Mouse (Mus musculus) C2C12 (cell line): ENCODE data around the gene Lmln. TPM values are rescaled to one million over a fixed set of nuclear protein-coding genes. Genes with fewer than 3 reads are reported as not detected.

Source experiments
- H3K27me3 ChIP-seq: one replicate; pipeline ENCODE4 v1.6.1; 2011; ENCODE audit not compliant: control insufficient read depth, insufficient read depth, insufficient read length
- H3K36me3 ChIP-seq: one replicate; pipeline ENCODE4 v1.6.1; 2011; ENCODE audit not compliant: control insufficient read depth, insufficient read depth
- H3K4me3 ChIP-seq: one replicate; pipeline ENCODE4 v1.5.1; 2011; ENCODE audit warnings: mild to moderate bottlenecking, control low read depth; ENCODE audit not compliant: poor library complexity, insufficient read depth, severe bottlenecking
- H3K79me2 ChIP-seq: one replicate; pipeline ENCODE4 v1.6.1; 2011; ENCODE audit not compliant: control insufficient read depth, insufficient read depth
- H3K79me3 ChIP-seq: one replicate; pipeline ENCODE4 v1.6.1; 2011; ENCODE audit warnings: low read depth, control low read depth
- H3ac ChIP-seq: one replicate; pipeline ENCODE3; 2011; ENCODE audit warnings: low read depth; ENCODE audit not compliant: control insufficient read depth, insufficient read length
- CEBPB ChIP-seq: IDR thresholded peaks from one replicate; pipeline ENCODE4 v1.6.1; 2011; ENCODE audit warnings: low read depth, mild to moderate bottlenecking, control low read depth, moderate library complexity
- CTCF ChIP-seq: IDR thresholded peaks from one replicate; pipeline ENCODE4 v1.5.1; 2011; ENCODE audit not compliant: control insufficient read depth, insufficient read depth, insufficient read length
- FOSL1 ChIP-seq: IDR thresholded peaks from one replicate; pipeline ENCODE4 v1.8.0; 2011; ENCODE audit warnings: mild to moderate bottlenecking, low read length; ENCODE audit not compliant: poor library complexity, insufficient read depth, severe bottlenecking
- MAX ChIP-seq: IDR thresholded peaks from one replicate; pipeline ENCODE4 v1.6.1; 2011; ENCODE audit warnings: mild to moderate bottlenecking, control low read depth
- MYOD1 ChIP-seq: IDR thresholded peaks from one replicate; pipeline ENCODE4 v1.6.1; 2011; ENCODE audit warnings: low read depth; ENCODE audit not compliant: control insufficient read depth, insufficient read length
- MYOG ChIP-seq: IDR thresholded peaks from one replicate; pipeline ENCODE4 v1.6.1; 2011; ENCODE audit not compliant: control insufficient read depth, insufficient read length; ENCODE audit errors: extremely low read depth
- USF1 ChIP-seq: IDR thresholded peaks from one replicate; pipeline ENCODE4 v1.6.1; 2011; ENCODE audit warnings: low read depth, mild to moderate bottlenecking, control low read depth, moderate library complexity
- long read RNA-seq, 2 experiments: library from polyadenylated mRNA; unstranded; transcript quantifications; one replicate each; pipeline ENCODE4 v2.0.0; 2019 to 2020
- polyA plus RNA-seq: library from polyadenylated mRNA; unstranded; fragments of >200 nt; fragmentation: generic; extraction: Trizol; gene quantifications from one replicate; pipeline ENCODE4 v1.2.1, GENCODE M21; 2012; ENCODE audit warnings: missing spikeins

The Lmln gene
- polyA plus RNA-seq: 1.2 TPM
- long read RNA-seq, experiment 1: 0 reads
- long read RNA-seq, experiment 2, full-length matches to known transcripts: 15 of 18 reads
- long read RNA-seq, experiment 2, partial matches to known transcripts: 0 of 18 reads
- long read RNA-seq, experiment 2, other reads (novel, unspliced or antisense): 3 of 18 reads

GRCm38 (mm10) chr16:33062024-33062681 lies at the start of gene Lmln:
Gene Lmln, plus strand, starts transcription at chr16:33062521.
- H3ac ChIP-seq: peak within 1 kb of the TSS; percentile 66
- H3K27me3 ChIP-seq: no peaks in the 10 kb centered on the region
- peak within 1 kb of the TSS; percentile 48 for H3K4me3 ChIP-seq
- TF ChIP-seq MAX: peak; percentile 60
- TF ChIP-seq USF1: peak; percentile 82
- no peak for TF ChIP-seq CTCF
- H3K79me2 ChIP-seq: peaks cover 33% of the 10 kb centered on the region
- peaks cover 26% of the 10 kb centered on the region for H3K79me3 ChIP-seq
- peaks cover 39% of the 10 kb centered on the region for H3K36me3 ChIP-seq

GRCm38 (mm10) chr16:33013801-33014200 lies 48.5 kb upstream of the Lmln start:
- Histone ChIP-seq H3K4me3 (no peak overlapping the region), H3K79me2 (no peaks in the 10 kb centered on the region), H3K36me3 (peaks cover 41% of the 10 kb centered on the region), H3K27me3 (no peaks in the 10 kb centered on the region), H3ac (no peak overlapping the region), H3K79me3 (no peaks in the 10 kb centered on the region)
- no peak for TF ChIP-seq MAX
- TF ChIP-seq MYOG: no peak
- TF ChIP-seq MYOD1: no peak
- no peak for TF ChIP-seq FOSL1
- TF ChIP-seq CEBPB: no peak
- TF ChIP-seq USF1: no peak
- no peak for TF ChIP-seq CTCF

- no peaks in the 10 kb centered on the region for H3K27me3 ChIP-seq
- no peaks in the 10 kb centered on the region for H3K79me2 ChIP-seq
- peaks cover 37% of the 10 kb centered on the region for H3K36me3 ChIP-seq
- H3K79me3 ChIP-seq: no peaks in the 10 kb centered on the region
- no peak overlapping the region for H3ac ChIP-seq
- TF ChIP-seq CTCF: no peak
- no peak for TF ChIP-seq CEBPB
- TF ChIP-seq USF1: no peak
- no peak for TF ChIP-seq MYOD1
- no peak for TF ChIP-seq FOSL1
- TF ChIP-seq MAX: no peak
- H3K4me3 ChIP-seq: no peak overlapping the region
These were observed 47.4 kb upstream of the Lmln start for GRCm38 (mm10) chr16:33014921-33015320.

- H3K79me2 ChIP-seq: no peaks in the 10 kb centered on the region
- no peaks in the 10 kb centered on the region for H3K27me3 ChIP-seq
- peaks cover 33% of the 10 kb centered on the region for H3K36me3 ChIP-seq
- H3ac ChIP-seq: no peak overlapping the region
- H3K4me3 ChIP-seq: no peak overlapping the region
- no peaks in the 10 kb centered on the region for H3K79me3 ChIP-seq
- TF ChIP-seq MYOD1 (no peak), USF1 (no peak), MAX (no peak), CEBPB (no peak), MYOG (no peak), CTCF (no peak), FOSL1 (no peak)
These were observed 46.9 kb upstream of the Lmln start for GRCm38 (mm10) chr16:33015396-33015907.

- Histone ChIP-seq H3K79me3 (no peaks in the 10 kb centered on the region), H3K4me3 (no peak overlapping the region), H3K36me3 (peaks cover 29% of the 10 kb centered on the region), H3K79me2 (no peaks in the 10 kb centered on the region), H3K27me3 (no peaks in the 10 kb centered on the region), H3ac (no peak overlapping the region)
- TF ChIP-seq CEBPB (no peak), USF1 (no peak), CTCF (no peak), MAX (no peak), MYOG (no peak), MYOD1 (no peak)
These were observed 46.3 kb upstream of the Lmln start for GRCm38 (mm10) chr16:33015986-33016385.
